Mouse (Mus musculus): ENCODE data around the gene Klhdc3.

GRCm38 (mm10) chr17:46699245-46699644 lies 18.5 kb upstream of the Klhdc3 start:
- no peak for TF ChIP-seq POLR2A (IDR thresholded peaks at IDR 0.05; ENCODE audit: control insufficient read depth, low read depth, low read length)
- TF ChIP-seq CTCF (IDR thresholded peaks at IDR 0.05; ENCODE audit: control insufficient read depth, insufficient read depth, insufficient replicate concordance, low read depth, low read length): no peak
